Mouse (Mus musculus) heart, adult 8-10 months (tissue): ENCODE results near the gene Arl5a. TPM values are rescaled to one million over a fixed set of nuclear protein-coding genes. Genes with fewer than 3 reads are reported as not detected.
A peak's percentile ranks its signal among the peaks of the same experiment; 100 is the strongest.

Source experiments
- DNase-seq: peaks from one replicate; pipeline ENCODE4 v3.0.0; 2022; ENCODE audit warnings: low spot score
- total RNA-seq, 4 experiments: library from RNA; stranded (reverse); gene quantifications; 2 replicates each; pipeline ENCODE4 v1.2.4; 2022

Arl5a gene
- 10 to 100 TPM; 33.6 to 40.2 (median 35.9) TPM for total RNA-seq

DNA sequence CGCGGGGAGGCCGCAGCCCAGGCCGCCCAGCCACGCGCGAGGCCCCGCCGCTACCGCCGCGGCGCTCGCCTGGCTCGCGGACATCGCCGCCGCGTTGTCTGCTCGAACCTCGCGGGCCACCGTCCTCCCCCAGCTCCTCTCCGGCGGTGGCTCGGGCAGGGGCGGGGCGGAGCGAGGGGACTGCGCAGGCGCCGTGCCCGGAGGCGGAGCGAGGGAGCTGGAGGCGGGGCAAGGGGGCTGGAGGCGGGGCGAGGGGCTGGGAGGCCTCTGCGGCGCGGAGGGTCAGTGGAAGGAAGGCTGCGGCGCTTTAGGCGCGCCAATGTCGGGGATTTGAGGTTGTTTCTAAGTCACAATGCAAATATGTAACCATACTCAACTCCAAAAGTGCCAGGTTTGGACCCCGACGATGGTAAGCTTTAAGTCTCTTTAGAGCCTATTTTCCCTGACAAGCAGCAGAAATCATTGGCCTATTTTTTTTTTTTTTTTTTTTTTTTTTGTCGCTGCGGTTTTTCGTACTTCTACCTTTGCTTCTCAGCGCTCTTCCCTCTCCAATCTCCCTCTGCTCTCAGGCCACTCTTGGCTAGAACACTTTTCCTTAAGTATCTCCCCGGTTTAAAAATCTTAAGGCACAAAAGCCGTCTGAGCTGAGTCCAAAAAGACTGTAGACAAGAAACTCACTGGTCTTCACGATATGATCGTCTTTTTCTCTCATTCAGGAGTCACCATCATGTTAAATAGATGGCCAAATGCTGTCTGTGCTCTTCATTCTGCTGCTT is at the start of gene Arl5a:
TSS of gene Arl5a (minus strand) at position 155 of the 776 bp plus-strand sequence.
- DNase-seq, result peak; percentile 93

DNA sequence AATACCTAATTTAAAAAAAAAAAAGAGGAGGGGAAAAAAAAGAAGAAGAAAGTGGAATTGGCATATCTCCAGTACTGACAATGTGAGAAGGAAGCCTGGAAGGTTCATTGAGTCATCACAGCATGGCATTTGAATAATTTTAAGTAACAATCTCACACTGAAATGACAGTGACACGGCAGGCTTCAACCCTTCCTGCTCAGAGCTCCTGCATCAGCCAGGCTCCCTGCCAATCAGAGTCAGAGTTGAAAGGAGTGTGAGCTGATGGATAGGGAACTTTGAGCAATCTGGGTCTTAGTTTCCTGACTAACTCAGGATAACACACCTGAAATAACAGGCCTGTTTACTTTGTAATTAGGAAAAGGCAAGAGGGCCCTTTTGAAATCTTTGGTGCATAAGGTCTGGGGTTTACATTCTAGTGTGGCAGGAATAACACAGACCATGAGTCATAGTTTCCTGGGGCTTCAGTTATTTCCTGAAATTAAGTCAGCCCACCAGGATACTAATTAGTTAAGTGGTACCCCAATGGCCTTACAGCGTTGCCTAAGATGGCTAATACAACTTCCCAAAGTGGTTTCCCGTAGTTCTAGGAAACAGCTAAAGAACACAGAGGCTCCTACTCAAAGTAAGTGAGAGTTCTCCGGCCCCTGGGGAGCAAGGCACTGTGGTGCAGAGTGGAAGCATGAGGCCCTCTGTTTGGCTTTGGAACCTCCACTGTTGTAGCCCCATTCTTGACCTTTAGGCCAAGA is 47.0 kb upstream of the Arl5a start:
- DNase-seq, result no peak

DNA sequence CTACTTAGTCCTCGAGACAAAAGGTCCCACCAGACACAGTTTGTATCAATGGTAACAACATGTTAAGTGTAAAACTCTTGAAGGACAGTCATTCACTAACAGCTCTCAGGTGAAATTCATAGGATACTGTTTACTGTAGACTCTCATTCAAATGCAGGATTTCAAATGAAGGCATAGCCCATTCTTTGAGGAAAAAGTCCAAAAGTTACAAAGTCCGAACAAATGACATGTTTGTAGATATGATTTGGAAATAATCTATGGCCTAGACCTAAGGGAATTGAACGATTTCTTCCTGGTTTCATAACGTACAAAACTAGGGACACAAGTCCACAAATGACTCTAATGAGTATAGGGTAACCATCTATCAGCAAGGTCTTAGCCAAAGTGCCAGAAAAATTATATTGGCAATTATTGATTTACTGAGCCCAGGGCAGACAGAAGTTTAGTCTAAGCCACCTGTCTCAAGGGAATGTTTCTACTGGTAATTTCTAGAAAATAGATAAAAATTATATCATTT is 45.4 kb upstream of the Arl5a start:
- no peak for DNase-seq

DNA sequence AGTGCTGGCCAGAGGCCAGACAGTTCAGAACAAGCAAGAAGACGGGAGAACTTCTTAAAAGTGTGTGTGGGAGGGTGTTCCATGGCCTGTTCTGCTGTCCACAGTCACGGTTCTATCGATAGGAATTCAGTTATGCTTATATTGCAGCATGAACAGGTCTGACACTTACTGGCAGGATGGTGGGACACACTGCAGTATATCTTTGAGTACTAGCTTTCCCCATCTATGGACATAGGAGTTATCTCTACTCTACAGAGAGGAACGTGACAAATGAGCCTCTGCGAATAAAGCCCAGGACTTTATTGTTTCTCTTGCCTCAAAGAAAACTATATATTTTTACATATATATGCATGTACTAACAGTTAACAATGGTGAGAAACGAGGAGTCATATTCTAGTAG is 42.9 kb upstream of the Arl5a start:
- no peak for DNase-seq

DNA sequence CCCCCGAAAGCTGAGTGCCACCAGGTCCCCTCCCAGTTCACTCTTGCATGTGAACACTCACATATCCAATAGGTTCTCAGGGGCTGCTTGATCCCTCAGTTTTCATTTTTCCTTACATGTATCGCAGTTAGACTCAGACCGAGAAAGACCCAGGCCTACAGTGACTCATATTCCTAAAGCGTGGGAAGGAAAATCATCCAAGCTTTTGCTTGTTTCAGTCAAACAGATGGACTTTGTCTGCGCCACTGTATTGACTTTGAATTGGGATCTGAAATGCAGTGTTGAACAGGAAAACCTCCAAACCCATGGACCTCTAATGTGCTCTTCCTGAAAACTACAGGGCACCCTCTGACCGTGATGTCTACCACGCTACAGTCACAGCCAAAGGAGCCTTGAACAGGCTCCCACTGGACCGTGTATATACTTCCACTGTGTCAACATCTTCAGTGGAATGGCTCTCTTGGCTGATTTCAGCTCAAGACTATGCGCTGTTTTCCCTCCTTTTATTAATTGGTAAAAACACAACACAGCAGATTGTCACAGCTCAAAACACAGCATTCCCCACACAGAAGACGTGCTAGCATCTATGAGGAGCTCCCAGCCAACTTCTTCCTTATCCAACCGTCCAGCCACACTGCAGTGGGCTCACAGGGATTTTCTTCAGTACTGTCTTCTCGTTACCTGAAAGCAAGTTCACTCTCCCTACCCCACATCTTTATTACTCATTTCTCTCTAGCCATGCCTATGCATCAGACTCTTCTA is 36.7 kb upstream of the Arl5a start:
- no peak for DNase-seq

DNA sequence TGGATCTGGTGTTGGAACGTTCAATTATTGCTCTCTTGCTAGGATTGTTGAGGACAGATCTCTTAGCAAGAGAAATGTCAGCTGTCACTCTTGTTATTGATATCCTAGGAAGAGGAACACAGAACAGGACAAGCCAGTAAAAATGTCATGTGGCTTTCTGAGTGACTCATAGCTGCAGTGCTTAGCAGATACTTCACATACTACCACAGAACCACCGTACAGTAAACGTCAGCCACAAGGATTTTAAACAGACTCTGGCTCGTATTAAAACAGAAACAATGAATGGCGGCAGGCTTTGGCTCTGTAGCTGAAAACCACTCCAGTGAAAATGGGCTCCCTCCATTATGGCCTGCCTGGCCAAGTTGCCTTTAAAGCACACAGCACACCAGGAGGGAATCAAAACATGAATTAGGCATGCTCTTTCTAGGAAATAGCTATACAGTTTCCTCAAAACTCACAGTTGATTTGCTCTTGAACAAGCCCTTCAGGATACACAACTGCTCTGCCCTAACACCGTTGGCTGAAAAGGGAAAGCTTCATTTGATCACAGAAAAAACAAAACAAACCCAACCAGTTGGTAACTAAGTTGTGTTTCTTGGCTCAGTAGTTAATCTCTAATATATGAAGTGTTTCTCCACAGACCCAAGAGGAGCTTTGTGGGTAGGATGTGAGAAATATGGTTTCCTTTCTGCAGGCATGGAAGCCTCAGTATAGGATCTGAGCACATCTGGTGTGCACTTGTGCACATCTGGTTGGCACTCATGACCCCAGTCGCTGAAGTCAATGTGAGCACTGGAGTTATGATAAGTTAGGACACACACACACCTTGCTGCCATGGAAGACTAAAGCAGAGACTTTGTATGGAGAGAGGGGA is 31.1 kb upstream of the Arl5a start:
- no peak for DNase-seq

DNA sequence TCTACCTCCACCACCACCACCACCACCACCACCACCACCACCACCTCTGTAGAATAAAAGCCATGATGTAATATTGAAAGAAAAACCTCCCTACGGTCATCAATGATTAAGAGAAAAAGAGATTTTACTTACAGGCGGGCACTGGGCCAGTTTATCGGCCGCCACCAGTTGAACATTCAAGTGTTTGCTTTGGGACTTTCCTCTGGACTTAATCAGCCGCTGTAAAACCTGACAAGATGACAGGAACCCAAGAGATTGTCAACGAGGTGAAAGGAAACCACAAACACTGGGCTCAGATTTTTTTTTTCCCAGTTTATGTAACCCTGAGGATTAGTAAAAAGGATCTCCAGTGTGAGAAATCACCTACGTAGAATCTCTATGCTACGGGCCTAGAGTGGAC is 25.1 kb upstream of the Arl5a start:
- DNase-seq, result no peak

DNA sequence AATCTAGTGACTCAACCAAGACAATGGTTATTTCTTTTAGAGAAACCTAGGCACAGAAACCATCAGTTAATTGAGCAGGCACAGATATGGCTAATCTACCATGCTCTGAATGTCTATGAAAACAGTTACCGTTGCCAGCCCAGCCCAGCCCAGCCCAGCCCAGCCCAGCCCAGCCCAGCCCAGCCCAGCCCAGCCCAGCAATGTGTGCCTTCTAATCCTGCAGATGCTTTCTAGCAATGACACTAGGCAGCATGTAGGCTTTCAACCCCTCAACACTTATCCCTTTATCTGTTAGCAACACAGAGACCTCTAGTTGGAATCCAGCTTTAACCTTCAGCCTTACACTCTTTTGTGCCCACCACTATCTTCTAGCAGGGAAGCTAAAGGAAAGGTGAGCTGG is 24.2 kb upstream of the Arl5a start:
- DNase-seq, result no peak

DNA sequence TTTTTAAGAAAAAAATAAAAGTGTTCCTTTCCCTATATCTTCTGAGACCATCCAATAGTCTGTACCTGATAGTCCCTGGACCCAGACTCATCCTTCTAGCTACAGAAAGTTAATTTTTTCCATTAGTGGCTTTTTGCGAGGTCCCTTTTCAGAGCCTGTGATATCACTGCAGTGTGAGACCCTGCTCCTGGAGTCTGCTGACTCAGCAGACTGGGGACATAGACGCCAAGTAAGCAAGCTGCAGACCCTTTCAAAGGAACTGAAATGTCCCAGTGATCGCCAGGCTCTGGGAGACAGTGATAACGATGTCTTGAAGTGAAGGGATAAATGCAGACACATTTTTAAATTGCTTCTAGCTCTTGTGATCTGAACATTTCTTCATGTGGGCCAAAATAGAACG is 21.9 kb upstream of the Arl5a start:
- no peak for DNase-seq

DNA sequence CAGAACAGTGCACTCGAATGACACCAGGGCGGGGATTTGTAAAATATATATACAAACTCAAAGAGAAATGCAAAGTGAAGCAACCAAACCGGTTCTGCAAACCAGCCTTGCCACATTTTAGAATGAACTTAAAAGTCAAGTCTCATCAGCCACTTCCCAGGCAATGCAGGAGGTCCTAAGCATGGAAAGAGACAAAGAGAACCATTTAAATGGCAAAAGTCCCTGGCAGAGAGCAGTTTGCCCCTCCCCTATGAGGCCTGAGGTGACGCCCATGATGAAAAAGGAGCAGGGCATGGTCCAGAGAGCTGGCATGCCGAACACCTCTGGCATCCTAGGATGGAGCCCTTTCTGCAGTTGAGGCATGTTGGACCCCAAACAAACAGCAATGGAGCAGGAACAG is 17.4 kb upstream of the Arl5a start:
- no peak for DNase-seq

DNA sequence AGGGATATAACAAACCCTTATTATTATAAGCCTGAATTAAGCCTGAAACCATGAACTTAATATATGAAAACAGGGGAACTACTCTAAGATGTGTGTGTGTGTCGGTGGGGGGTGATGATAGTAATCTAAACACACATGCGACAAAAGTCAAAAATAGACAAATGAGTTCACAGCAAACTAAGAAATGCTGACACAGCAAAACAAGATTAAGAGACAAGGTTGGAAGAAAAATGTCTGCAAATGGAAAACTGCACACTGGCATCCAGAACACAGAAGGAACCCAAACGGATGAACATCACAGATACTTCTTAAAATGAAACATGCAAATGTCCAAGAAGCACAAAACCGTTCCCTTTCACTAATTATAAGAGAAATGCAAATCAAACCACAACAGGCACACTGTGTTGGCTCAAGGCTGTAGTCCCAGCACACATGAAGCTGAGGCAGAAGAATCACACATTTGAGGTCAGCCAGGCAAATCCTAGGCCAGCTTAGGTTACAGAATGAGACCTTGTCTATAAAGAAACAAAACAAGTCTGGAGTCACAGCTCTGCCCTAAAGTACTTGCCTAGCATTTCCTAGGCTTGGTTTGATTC is 15.8 kb upstream of the Arl5a start:
- DNase-seq, result no peak

DNA sequence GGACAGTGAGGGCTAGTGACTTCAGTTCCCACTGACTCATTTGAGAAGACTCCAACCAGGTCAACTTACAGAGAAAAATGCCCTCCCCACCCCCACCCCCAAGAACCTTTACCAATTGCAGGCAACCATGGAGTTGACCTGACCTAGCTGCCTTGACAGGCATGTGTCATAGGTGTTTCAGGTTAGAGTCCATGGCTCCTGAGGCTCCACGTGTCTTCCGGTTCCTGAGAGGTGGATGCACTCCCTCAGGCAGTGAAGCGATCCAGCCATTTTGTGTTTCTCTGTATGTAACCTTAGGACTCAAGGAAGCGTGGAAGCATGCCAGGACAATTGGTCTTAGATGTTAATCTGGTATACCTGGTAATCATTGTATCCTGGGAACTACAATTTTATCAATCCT is 13.7 kb upstream of the Arl5a start:
- DNase-seq, result no peak

DNA sequence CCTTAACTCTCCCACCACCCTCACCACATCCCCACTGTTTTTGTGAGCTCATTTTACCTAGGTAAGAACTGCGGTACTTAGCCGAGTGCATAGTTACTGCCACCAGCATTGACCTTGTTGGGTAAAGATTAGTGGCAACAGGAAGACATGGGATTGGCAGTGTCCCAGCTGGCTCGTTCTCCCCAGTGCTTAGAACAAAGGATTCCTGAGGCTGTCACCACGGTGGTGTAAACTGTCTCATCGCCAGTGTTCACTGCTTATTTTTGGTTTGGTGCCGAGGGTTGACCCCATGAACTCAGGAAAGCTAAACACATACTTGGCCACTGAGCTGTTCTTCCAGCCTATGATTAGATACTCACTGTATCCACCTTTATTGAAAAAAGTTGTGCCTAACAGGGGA is 13.3 kb upstream of the Arl5a start:
- peak; percentile 78 for DNase-seq

DNA sequence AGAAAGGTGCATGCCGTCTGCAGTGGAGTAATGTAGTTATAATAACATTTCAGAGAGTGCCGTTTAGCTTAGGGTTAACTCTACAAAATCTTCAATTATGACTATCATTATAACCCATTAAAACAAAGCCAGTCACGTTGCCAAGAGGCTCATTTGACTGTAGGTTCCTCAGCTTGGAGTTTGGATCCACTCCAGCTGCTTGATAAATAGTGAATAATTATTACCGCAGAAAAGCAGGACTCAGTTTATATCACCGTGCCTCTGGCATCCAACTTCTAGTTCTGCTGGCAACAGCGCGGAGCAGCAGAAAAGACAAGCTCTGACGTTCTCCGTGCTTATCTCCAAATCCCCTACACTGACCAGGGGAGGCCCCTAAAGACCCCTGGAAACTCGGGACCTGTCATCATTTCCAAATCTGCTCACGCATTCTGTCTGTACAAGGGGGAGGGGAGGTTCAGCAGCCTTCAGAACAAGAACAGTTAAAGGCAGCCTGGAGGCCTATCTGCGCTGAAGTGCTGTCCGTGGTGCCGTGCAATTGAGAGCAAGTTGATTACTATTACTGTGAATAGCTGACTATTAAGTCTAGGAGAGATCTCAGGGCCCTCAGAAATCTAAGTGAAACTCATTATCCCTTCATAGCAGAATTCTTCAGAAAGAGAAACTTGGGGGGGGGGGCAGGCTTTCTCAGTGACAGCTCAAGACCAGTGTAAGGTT is 11.4 kb upstream of the Arl5a start:
- DNase-seq, result no peak

DNA sequence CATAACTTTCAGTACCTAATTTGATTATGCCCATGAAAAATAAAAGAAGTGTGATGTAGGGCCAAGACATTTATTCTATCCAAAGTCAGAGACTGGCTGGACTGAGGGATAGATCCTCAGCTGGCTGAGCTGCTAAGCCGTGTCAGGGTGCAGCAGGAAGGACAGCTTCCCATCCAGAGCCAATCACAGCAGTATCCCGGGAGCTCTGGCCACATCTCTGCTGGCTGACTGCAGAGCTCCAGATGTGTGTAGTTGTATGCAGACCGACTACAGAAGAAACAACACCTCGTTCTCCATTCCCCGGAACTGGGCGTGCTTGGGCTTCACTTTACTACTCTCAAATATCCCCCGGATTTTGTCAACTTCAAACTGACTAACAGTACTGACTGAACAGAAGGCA is 8.7 kb upstream of the Arl5a start:
- peak; percentile 29 for DNase-seq

DNA sequence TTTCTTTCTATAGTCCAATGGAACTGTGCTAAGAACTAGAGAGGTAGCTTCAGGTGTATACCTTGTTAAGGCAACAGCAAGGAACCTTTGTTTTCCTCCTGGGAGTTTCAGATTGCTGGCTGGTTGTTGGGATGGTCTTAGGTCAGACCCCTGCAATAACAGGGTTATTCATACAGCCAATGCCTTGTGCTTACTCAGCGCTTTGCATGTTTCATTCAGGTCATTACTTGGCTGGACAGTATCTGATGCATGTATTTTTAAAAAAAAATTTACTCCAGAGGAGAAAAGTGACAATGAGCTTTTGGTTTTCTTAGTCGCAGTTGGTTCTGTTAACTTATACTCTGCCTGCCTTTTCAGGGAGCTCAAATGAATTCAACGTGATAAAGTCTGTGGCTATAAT is 2.7 kb upstream of the Arl5a start:
- no peak for DNase-seq

DNA sequence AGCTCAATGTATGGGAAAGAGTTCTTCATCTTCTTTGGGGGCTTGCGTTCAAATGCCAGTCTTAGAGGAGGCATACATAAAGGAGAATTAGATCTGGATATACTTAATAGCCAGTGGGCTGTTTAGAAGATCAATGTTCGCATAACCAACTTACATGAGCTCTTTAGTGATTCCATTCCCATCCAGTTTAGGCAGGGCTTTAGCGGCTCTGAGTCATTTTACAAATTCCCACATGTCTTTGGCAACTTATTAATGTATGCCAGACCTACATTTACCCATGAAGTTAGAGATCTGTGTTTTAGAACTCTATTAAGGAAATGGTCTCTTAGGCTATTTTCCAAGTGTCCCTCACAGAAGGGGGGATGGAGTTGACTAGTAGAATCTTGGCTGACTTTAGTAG is 1.3 kb upstream of the Arl5a start:
- DNase-seq, result no peak

DNA sequence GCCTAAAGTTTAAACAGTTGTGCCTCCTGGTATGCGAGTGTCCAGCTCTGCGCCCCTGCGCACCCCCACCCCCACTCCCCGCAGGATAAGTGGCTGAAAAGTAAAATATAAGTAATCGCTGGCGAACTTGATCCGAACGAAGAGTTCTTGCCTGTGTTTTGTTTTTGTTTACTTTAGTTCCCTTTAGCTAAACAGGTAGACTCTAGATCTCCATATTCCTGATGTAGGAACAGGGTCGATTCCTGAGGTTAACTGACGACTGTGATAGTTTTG is 758 bp upstream of the Arl5a start:
- DNase-seq, result no peak

DNA sequence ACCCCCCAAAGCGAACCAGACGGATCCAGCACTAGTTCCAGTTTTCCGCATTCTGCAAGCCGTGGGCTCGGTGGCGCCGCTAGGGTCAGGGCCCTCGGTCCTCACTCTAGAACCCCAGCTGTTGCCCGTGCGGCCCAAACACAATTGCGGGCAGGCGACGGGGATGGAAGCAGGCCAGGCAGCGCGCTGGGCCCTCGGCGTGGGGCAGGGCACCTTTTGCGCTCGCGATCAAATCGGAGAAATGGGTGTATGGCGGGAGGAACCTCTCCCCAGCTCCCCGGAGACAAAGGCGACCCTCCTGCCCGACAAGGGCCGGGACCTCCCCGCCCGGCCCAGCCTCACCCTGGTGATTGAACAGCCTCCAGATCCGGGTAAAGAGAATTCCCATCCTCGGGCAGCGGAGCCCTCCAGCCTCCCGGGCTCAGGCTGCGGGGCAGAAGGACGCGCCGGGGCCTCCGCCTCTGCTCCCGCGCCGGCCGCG is 413 bp downstream of the Arl5a start:
- DNase-seq, result peak; percentile 26

DNA sequence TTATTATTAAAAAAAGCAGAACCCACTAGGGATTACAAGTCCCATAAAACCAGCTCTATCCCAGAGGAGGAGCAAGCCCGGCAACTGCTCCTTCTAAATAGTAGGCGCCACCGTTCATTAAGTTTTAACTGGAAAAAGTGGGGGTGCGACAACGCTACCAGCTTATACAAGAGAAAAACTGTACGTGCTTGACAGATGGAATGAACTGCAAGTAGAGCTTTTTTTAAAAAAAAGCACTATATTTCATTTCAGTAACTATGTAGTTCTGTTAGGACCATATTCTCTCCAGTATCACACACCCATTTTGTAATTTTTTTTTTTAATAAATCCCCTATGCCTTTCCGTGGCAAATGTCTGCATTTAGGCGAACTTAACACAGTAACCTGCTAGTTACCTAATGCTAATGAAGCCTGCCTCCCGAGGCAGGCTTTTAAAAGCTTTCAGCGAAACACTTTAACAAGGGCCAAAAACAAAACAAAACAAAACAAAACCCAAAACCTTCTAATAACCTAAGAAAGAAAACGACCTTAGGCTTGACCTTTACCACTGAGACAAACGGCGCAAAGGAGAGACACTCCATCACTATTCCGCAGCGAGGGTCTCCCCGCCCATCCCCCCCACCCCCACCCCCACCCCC is 972 bp downstream of the Arl5a start:
- DNase-seq, result no peak
